ENCODE assay signal across 27 mouse cellular contexts in genomic region chr7:96185411-96185810, GRCm38 (mm10). TPM values are rescaled to one million over a fixed set of nuclear protein-coding genes. Genes with fewer than 3 reads are reported as not detected.
DNase-seq lines count a peak whose midpoint lies in the region; ATAC-seq and TF ChIP-seq lines count a peak whose summit lies in the region.
"Had no signal": no experiment of that assay in that cellular context is flagged by ENCODE, and none has a peak within 500 bp of the region (broad histone marks: within the 10 kb centered on the region; RNA-seq: fewer than 3 reads in every experiment).

No protein-coding gene starts in this region.

- no peak overlapping the region for H3K4me2 ChIP-seq in hindbrain, embryonic 11.5 days (replicated peaks; ENCODE audit: low read depth, low read length)
- H3K4me2 ChIP-seq in hindbrain, embryonic 14.5 days (replicated peaks) = no peak overlapping the region
- no peak overlapping the region for H3K4me2 ChIP-seq in midbrain, embryonic 13.5 days (replicated peaks)
- H3K4me2 ChIP-seq in midbrain, embryonic 14.5 days (ENCODE audit: low read length) = no peak overlapping the region
- peak overlapping the region; percentile 13 for H3K4me2 ChIP-seq in myocyte (ENCODE audit: low read depth)
- H3K4me2 ChIP-seq in kidney, embryonic 15.5 days = no peak overlapping the region
- H3K4me2 ChIP-seq: embryonic facial prominence, embryonic 13.5 days; embryonic facial prominence, embryonic 15.5 days; forebrain, embryonic 12.5 days had no signal

- TF ChIP-seq POLR2A in myocyte (IDR thresholded peaks at IDR 0.05; ENCODE audit: insufficient read length, low read depth) = no peak

- ATAC-seq in hindbrain, embryonic 11.5 days (ENCODE audit: low FRiP score) = peak; percentile 51; the same call in 1 of the 2 replicates
- ATAC-seq in hindbrain, embryonic 14.5 days (ENCODE audit: low FRiP score) = no peak
- 0 out of 2 replicates have a peak, but pooled peaks have one; percentile 37 for ATAC-seq in midbrain, embryonic 13.5 days
- ATAC-seq in midbrain, embryonic 14.5 days (ENCODE audit: low FRiP score, low TSS enrichment) = no peak
- no peak for ATAC-seq in kidney, embryonic 15.5 days (replicated peaks; ENCODE audit: low FRiP score)
- ATAC-seq: forebrain, embryonic 14.5 days; forebrain, embryonic 16.5 days; Patski had no signal

- no peaks in the 10 kb centered on the region for H3K27me3 ChIP-seq in hindbrain, embryonic 11.5 days (ENCODE audit: control insufficient read depth, insufficient read depth, low read length)
- no peaks in the 10 kb centered on the region for H3K27me3 ChIP-seq in hindbrain, embryonic 14.5 days (ENCODE audit: control insufficient read depth, insufficient read depth, low read length)
- H3K27me3 ChIP-seq in midbrain, embryonic 13.5 days = no peaks in the 10 kb centered on the region
- no peaks in the 10 kb centered on the region for H3K27me3 ChIP-seq in midbrain, embryonic 14.5 days (ENCODE audit: control insufficient read depth, insufficient read depth, low read length)
- no peaks in the 10 kb centered on the region for H3K27me3 ChIP-seq in myocyte (ENCODE audit: control insufficient read depth, insufficient read depth, insufficient read length)
- no peaks in the 10 kb centered on the region for H3K27me3 ChIP-seq in kidney, embryonic 15.5 days
- H3K27me3 ChIP-seq: embryonic facial prominence, embryonic 13.5 days; embryonic facial prominence, embryonic 15.5 days; forebrain, embryonic 12.5 days; Patski had no signal

- no peak overlapping the region for H3K9ac ChIP-seq in hindbrain, embryonic 11.5 days (ENCODE audit: low read depth, low read length)
- no peak overlapping the region for H3K9ac ChIP-seq in hindbrain, embryonic 14.5 days
- no peak overlapping the region for H3K9ac ChIP-seq in midbrain, embryonic 13.5 days (replicated peaks)
- no peak overlapping the region for H3K9ac ChIP-seq in midbrain, embryonic 14.5 days (replicated peaks; ENCODE audit: low read length)
- H3K9ac ChIP-seq in kidney, embryonic 15.5 days = no peak overlapping the region
- H3K9ac ChIP-seq: embryonic facial prominence, embryonic 13.5 days; embryonic facial prominence, embryonic 15.5 days; forebrain, embryonic 12.5 days had no signal

- no peaks in the 10 kb centered on the region for H3K79me2 ChIP-seq in myocyte (ENCODE audit: control insufficient read depth, insufficient read depth)

- H3K9me3 ChIP-seq in hindbrain, embryonic 11.5 days (ENCODE audit: control insufficient read depth, low read length) = no peaks in the 10 kb centered on the region
- H3K9me3 ChIP-seq in hindbrain, embryonic 14.5 days (ENCODE audit: control insufficient read depth, low read length) = no peaks in the 10 kb centered on the region
- no peaks in the 10 kb centered on the region for H3K9me3 ChIP-seq in midbrain, embryonic 13.5 days
- H3K9me3 ChIP-seq in midbrain, embryonic 14.5 days (ENCODE audit: control insufficient read depth, low read length) = no peaks in the 10 kb centered on the region
- no peaks in the 10 kb centered on the region for H3K9me3 ChIP-seq in kidney, embryonic 15.5 days (replicated peaks)
- H3K9me3 ChIP-seq: embryonic facial prominence, embryonic 13.5 days; embryonic facial prominence, embryonic 15.5 days; forebrain, embryonic 10.5 days; forebrain, embryonic 12.5 days had no signal

- WGBS in hindbrain, embryonic 11.5 days = 75% methylated on average over 9 of the region's 9 CpGs
- 52% methylated on average over 9 of the region's 9 CpGs for WGBS in hindbrain, embryonic 14.5 days
- 67% methylated on average over 9 of the region's 9 CpGs for WGBS in midbrain, embryonic 13.5 days
- 55% methylated on average over 9 of the region's 9 CpGs for WGBS in midbrain, embryonic 14.5 days
- WGBS in kidney, embryonic 15.5 days = 76% methylated on average over 9 of the region's 9 CpGs

- H3K27ac ChIP-seq in hindbrain, embryonic 11.5 days (ENCODE audit: low read depth, low read length) = no peak overlapping the region
- no peak overlapping the region for H3K27ac ChIP-seq in hindbrain, embryonic 14.5 days
- H3K27ac ChIP-seq in midbrain, embryonic 13.5 days = no peak overlapping the region
- no peak overlapping the region for H3K27ac ChIP-seq in midbrain, embryonic 14.5 days (replicated peaks; ENCODE audit: low read depth, low read length)
- no peak overlapping the region for H3K27ac ChIP-seq in kidney, embryonic 15.5 days
- H3K27ac ChIP-seq: embryonic facial prominence, embryonic 13.5 days; embryonic facial prominence, embryonic 15.5 days; forebrain, embryonic 10.5 days; forebrain, embryonic 12.5 days had no signal

- no peaks in the 10 kb centered on the region for H3K36me3 ChIP-seq in hindbrain, embryonic 11.5 days (ENCODE audit: control insufficient read depth, insufficient read depth, low read length)
- no peaks in the 10 kb centered on the region for H3K36me3 ChIP-seq in hindbrain, embryonic 14.5 days (replicated peaks; ENCODE audit: control insufficient read depth, insufficient read depth)
- no peaks in the 10 kb centered on the region for H3K36me3 ChIP-seq in midbrain, embryonic 13.5 days
- no peaks in the 10 kb centered on the region for H3K36me3 ChIP-seq in midbrain, embryonic 14.5 days (ENCODE audit: control insufficient read depth, insufficient read depth, low read length)
- no peaks in the 10 kb centered on the region for H3K36me3 ChIP-seq in myocyte (ENCODE audit: control insufficient read depth, insufficient read depth)
- H3K36me3 ChIP-seq in kidney, embryonic 15.5 days = no peaks in the 10 kb centered on the region
- H3K36me3 ChIP-seq: embryonic facial prominence, embryonic 13.5 days; embryonic facial prominence, embryonic 15.5 days; forebrain, embryonic 10.5 days; forebrain, embryonic 12.5 days; G1E had no signal

- no peak overlapping the region for H3K4me3 ChIP-seq in hindbrain, embryonic 11.5 days (ENCODE audit: low read depth, low read length)
- H3K4me3 ChIP-seq in hindbrain, embryonic 14.5 days (replicated peaks; ENCODE audit: low read length) = no peak overlapping the region
- no peak overlapping the region for H3K4me3 ChIP-seq in midbrain, embryonic 13.5 days (replicated peaks)
- H3K4me3 ChIP-seq in midbrain, embryonic 14.5 days (replicated peaks; ENCODE audit: low read depth, low read length) = no peak overlapping the region
- no peak overlapping the region for H3K4me3 ChIP-seq in myocyte
- no peak overlapping the region for H3K4me3 ChIP-seq in kidney, embryonic 15.5 days (replicated peaks)
- H3K4me3 ChIP-seq: embryonic facial prominence, embryonic 13.5 days; embryonic facial prominence, embryonic 15.5 days; erythroblast, embryonic 14.5 days; forebrain, embryonic 10.5 days; forebrain, embryonic 12.5 days had no signal

- H3K4me1 ChIP-seq in hindbrain, embryonic 11.5 days (replicated peaks; ENCODE audit: control insufficient read depth, insufficient read depth, low read length) = no peaks in the 10 kb centered on the region
- H3K4me1 ChIP-seq in hindbrain, embryonic 14.5 days (replicated peaks; ENCODE audit: control insufficient read depth, insufficient read depth, low read length) = no peaks in the 10 kb centered on the region
- H3K4me1 ChIP-seq in midbrain, embryonic 13.5 days (replicated peaks) = 0 out of 2 replicates have a peak, but pooled peaks cover 3% of the 10 kb centered on the region
- no peaks in the 10 kb centered on the region for H3K4me1 ChIP-seq in midbrain, embryonic 14.5 days (ENCODE audit: control insufficient read depth, insufficient read depth, low read length)
- no peaks in the 10 kb centered on the region for H3K4me1 ChIP-seq in kidney, embryonic 15.5 days
- H3K4me1 ChIP-seq: embryonic facial prominence, embryonic 13.5 days; embryonic facial prominence, embryonic 15.5 days had no signal

- H3ac ChIP-seq in myocyte (ENCODE audit: control insufficient read depth, insufficient read length) = no peak overlapping the region

- no peak for DNase-seq in hindbrain, embryonic 11.5 days (ENCODE audit: low spot score)
- no peak for DNase-seq in hindbrain, embryonic 14.5 days (ENCODE audit: low spot score)
- DNase-seq in midbrain, embryonic 14.5 days = no peak
- peak; percentile 40 for DNase-seq in ZHBTc4 (ENCODE audit: low read depth, low spot score)
- no peak for DNase-seq in right cerebral cortex, postnatal 36 days (ENCODE audit: low spot score in 2 of 2)
- DNase-seq: adrenal gland, adult 2 months; adrenal gland, postnatal 10 days; adrenal gland, postnatal 25 days; cerebellum, adult 11 months; cerebellum, adult 18-20 months; cerebellum, adult 8-10 months; cerebellum, adult 9-11 months; cerebellum, postnatal 14 days; cerebellum, postnatal 36 days; embryo, embryonic 11 days had no signal

TF ChIP-seq in myocyte, 11 proteins besides CTCF, POLR2A, EP300 and RAD21:
- TF ChIP-seq POLR2AphosphoS2 (IDR thresholded peaks at IDR 0.05; ENCODE audit: insufficient read length, low read depth) (no peak), E2F4 (IDR thresholded peaks at IDR 0.05; ENCODE audit: insufficient read depth) (no peak), USF1 (IDR thresholded peaks at IDR 0.05; ENCODE audit: low read depth) (no peak), MAX (IDR thresholded peaks at IDR 0.05; ENCODE audit: low read depth) (no peak), TCF12 (IDR thresholded peaks at IDR 0.05; ENCODE audit: insufficient read depth, poor library complexity, severe bottlenecking) (no peak), TCF3 (IDR thresholded peaks at IDR 0.05; ENCODE audit: insufficient read length, low read depth) (no peak), CEBPB (IDR thresholded peaks at IDR 0.05; ENCODE audit: insufficient read depth, poor library complexity, severe bottlenecking) (no peak), REST (IDR thresholded peaks at IDR 0.05; ENCODE audit: insufficient read depth, insufficient read length) (no peak), SRF (IDR thresholded peaks at IDR 0.05; ENCODE audit: control insufficient read depth, insufficient read length, low read depth) (no peak), MYOD1 (IDR thresholded peaks at IDR 0.05; ENCODE audit: control insufficient read depth in 1 of 3, insufficient read length in 2 of 3, low read depth in 2 of 3) (no peak), MYOG (IDR thresholded peaks at IDR 0.05; ENCODE audit: control insufficient read depth in 1 of 3, insufficient read depth in 1 of 3, insufficient read length in 2 of 3, low read depth in 2 of 3) (no peak)
TF ChIP-seq in myocyte: peak in this region for 0.

RNA-seq across cellular contexts. Expression of gene Tenm4, which starts 14.4 kb away (rescaled TPM):
- 19.3 and 24.0 TPM in 2 replicates for polyA plus RNA-seq in hindbrain, embryonic 11.5 days (2014; fragmentation: Nextera tagmentation; extraction: Ambion mirVana)
- polyA plus RNA-seq in hindbrain, embryonic 14.5 days (2014; fragmentation: Nextera tagmentation; extraction: Ambion mirVana) = 37.5 and 38.1 TPM in 2 replicates
- polyA plus RNA-seq in midbrain, embryonic 13.5 days (2015; fragmentation: Nextera tagmentation; extraction: Ambion mirVana) = 41.9 and 47.1 TPM in 2 replicates
- polyA plus RNA-seq in midbrain, embryonic 14.5 days (2014; fragmentation: Nextera tagmentation; extraction: Ambion mirVana) = 35.3 and 38.0 TPM in 2 replicates
- 10.9 TPM for polyA plus RNA-seq in myocyte (2012; fragmentation: generic; extraction: Trizol)
- polyA plus RNA-seq in kidney, embryonic 15.5 days (2015; fragmentation: Nextera tagmentation; extraction: Ambion mirVana) = 36.4 and 42.7 TPM in 2 replicates
- polyA plus RNA-seq: erythroblast, embryonic 14.5 days had no signal

Comparison
In these comparisons a context has a peak if more than half of its experiments do, and no peak if none do; other contexts are left out.
1. ATAC-seq: peak in hindbrain, embryonic 11.5 days (single experiment) and midbrain, embryonic 13.5 days (single experiment); none in hindbrain, embryonic 14.5 days (single experiment), midbrain, embryonic 14.5 days (single experiment) and kidney, embryonic 15.5 days (single experiment).